Mouse (Mus musculus): ENCODE results near the gene Cd101.

Cd101 gene

GRCm38 (mm10) chr3:101037984-101038545, 8.7 kb upstream of the Cd101 start:
- DNase-seq = no peak

- no peak for DNase-seq
Measured at GRCm38 (mm10) chr3:101036001-101036400, 6.6 kb upstream of the Cd101 start.

- no peak for DNase-seq
Measured at GRCm38 (mm10) chr3:101034509-101034908, 5.2 kb upstream of the Cd101 start.

GRCm38 (mm10) chr3:101033644-101034043, 4.3 kb upstream of the Cd101 start:
- no peak for DNase-seq

GRCm38 (mm10) chr3:101031456-101032142, 2.2 kb upstream of the Cd101 start:
- no peak for DNase-seq

- DNase-seq = no peak
Measured at GRCm38 (mm10) chr3:101030630-101031029, 1.3 kb upstream of the Cd101 start.

- no peak for DNase-seq
Measured at GRCm38 (mm10) chr3:101026741-101027140, 2.6 kb downstream of the Cd101 start.

- no peak for DNase-seq
Measured at GRCm38 (mm10) chr3:101022967-101023366, 6.4 kb downstream of the Cd101 start.

- no peak for DNase-seq
Measured at GRCm38 (mm10) chr3:101021481-101022051, 7.8 kb downstream of the Cd101 start.

GRCm38 (mm10) chr3:101021073-101021472, 8.3 kb downstream of the Cd101 start:
- DNase-seq = no peak

- no peak for DNase-seq
Measured at GRCm38 (mm10) chr3:101018494-101018893, 10.9 kb downstream of the Cd101 start.

GRCm38 (mm10) chr3:101016050-101016449, 13.3 kb downstream of the Cd101 start:
- DNase-seq = no peak

- no peak for DNase-seq
Measured at GRCm38 (mm10) chr3:101015254-101015653, 14.1 kb downstream of the Cd101 start.

GRCm38 (mm10) chr3:101013536-101013935, 15.8 kb downstream of the Cd101 start:
- DNase-seq = no peak

GRCm38 (mm10) chr3:101013005-101013404, 16.4 kb downstream of the Cd101 start:
- DNase-seq = no peak

GRCm38 (mm10) chr3:101012597-101012996, 16.8 kb downstream of the Cd101 start:
- no peak for DNase-seq

GRCm38 (mm10) chr3:101012131-101012571, 17.2 kb downstream of the Cd101 start:
- peak; percentile 75 for DNase-seq

GRCm38 (mm10) chr3:101011203-101011600, 18.2 kb downstream of the Cd101 start:
- no peak for DNase-seq

GRCm38 (mm10) chr3:101010589-101011202, 18.7 kb downstream of the Cd101 start:
- DNase-seq = no peak

- DNase-seq = no peak
Measured at GRCm38 (mm10) chr3:101007112-101007782, 22.1 kb downstream of the Cd101 start.

- DNase-seq = no peak
Measured at GRCm38 (mm10) chr3:101005392-101005791, 24.0 kb downstream of the Cd101 start.

GRCm38 (mm10) chr3:101003575-101004356, 25.6 kb downstream of the Cd101 start:
- no peak for DNase-seq

GRCm38 (mm10) chr3:100999732-101000131, 29.6 kb downstream of the Cd101 start:
- DNase-seq = no peak
